Mouse (Mus musculus) forebrain, embryonic 14.5 days (tissue): ENCODE data around the gene Fam214b. TPM values are rescaled to one million over a fixed set of nuclear protein-coding genes. Genes with fewer than 3 reads are reported as not detected.
"Not testable (repeated sequence)": the region's sequence is repeated elsewhere in the genome, so short reads cannot be mapped to it uniquely, and the experiment has no call there.

Experiments
- ATAC-seq: fragments of 200-750 bp; cut with Nextera tagmentation; 2 replicates; pipeline ENCODE4 v1.8.0; 2017; ENCODE audit warnings: mild to moderate bottlenecking, moderate library complexity
- DNase-seq: peaks from one replicate; pipeline ENCODE4 v3.0.0-alpha.2; 2015; ENCODE audit warnings: low spot score
- H3K27ac ChIP-seq: fragments of 300-500 bp; sonication (generic); 2 replicates; pipeline ENCODE4 v1.5.1; 2014; ENCODE audit warnings: low read depth, mild to moderate bottlenecking, control low read depth, low read length, moderate library complexity
- H3K27me3 ChIP-seq: fragments of 300-500 bp; sonication (generic); replicated peaks from 2 replicates; pipeline ENCODE4 v1.6.1; 2014; ENCODE audit warnings: low read length, control low read depth, mixed read lengths; ENCODE audit not compliant: control insufficient read depth, insufficient read depth
- H3K36me3 ChIP-seq: fragments of 300-500 bp; sonication (generic); 2 replicates; pipeline ENCODE4 v1.6.1; 2014; ENCODE audit warnings: low read length, control low read depth; ENCODE audit not compliant: control insufficient read depth, insufficient read depth
- H3K4me1 ChIP-seq: fragments of 300-500 bp; sonication (generic); 2 replicates; pipeline ENCODE4 v1.6.1; 2014; ENCODE audit warnings: antibody characterized with exemption, low read length, control low read depth; ENCODE audit not compliant: control insufficient read depth, insufficient read depth
- H3K4me2 ChIP-seq: fragments of 300-500 bp; sonication (generic); 2 replicates; pipeline ENCODE4 v1.6.1; 2014; ENCODE audit warnings: mild to moderate bottlenecking, control low read depth, low read length
- H3K4me3 ChIP-seq: fragments of 300-500 bp; sonication (generic); 2 replicates; pipeline ENCODE4 v1.5.1; 2014; ENCODE audit warnings: low read depth, low read length, control low read depth
- H3K9ac ChIP-seq: fragments of 300-500 bp; sonication (generic); 2 replicates; pipeline ENCODE4 v1.6.1; 2014; ENCODE audit warnings: mild to moderate bottlenecking, low read length, control low read depth, moderate library complexity
- H3K9me3 ChIP-seq: fragments of 300-500 bp; sonication (generic); replicated peaks from 2 replicates; pipeline ENCODE4 v1.6.1; 2016; ENCODE audit warnings: low read length, control low read depth, mixed read lengths; ENCODE audit not compliant: control insufficient read depth
- WGBS: fragments of 180-500 bp; shearing (Covaris S2); extraction: QIAGEN DNeasy Blood & Tissue Kit; methylation state at CpG from one replicate; pipeline ENCODE4 v1.1.7; 2014; 5-methylcytosine and 5-hydroxymethylcytosine counted together
- polyA plus RNA-seq: library from polyadenylated mRNA; unstranded; fragments of >200 nt; fragmentation: Nextera tagmentation; extraction: Ambion mirVana; gene quantifications from 2 replicates; pipeline ENCODE4 v1.2.1, GENCODE M21; 2014

The Fam214b gene
- polyA plus RNA-seq, 1 experiment from 2014 or later = 19.3 TPM

- Histone ChIP-seq H3K27me3 (no peaks in the 10 kb centered on the region), H3K4me2 (no peak overlapping the region), H3K27ac (no peak overlapping the region), H3K9me3 (no peaks in the 10 kb centered on the region), H3K4me3 (no peak overlapping the region), H3K36me3 (0 out of 2 replicates have a peak, but pooled peaks cover 4% of the 10 kb centered on the region), H3K4me1 (0 out of 2 replicates have a peak, but pooled peaks cover 6% of the 10 kb centered on the region), H3K9ac (no peak overlapping the region)
- ATAC-seq (no peak), DNase-seq (peak; percentile 31)
- 53% methylated on average over 2 of the region's 2 CpGs for WGBS
Observed at GRCm38 (mm10) chr4:43005765-43006164, 40.3 kb downstream of the Fam214b start.

- H3K4me1 ChIP-seq = 0 out of 2 replicates have a peak, but pooled peaks cover 6% of the 10 kb centered on the region
- DNase-seq (no peak), ATAC-seq (no peak)
- H3K4me2 ChIP-seq = no peak overlapping the region
- H3K27ac ChIP-seq = no peak overlapping the region
- H3K27me3 ChIP-seq = no peaks in the 10 kb centered on the region
- 92% methylated on average over 3 of the region's 3 CpGs for WGBS
- 0 out of 2 replicates have a peak, but pooled peaks cover 4% of the 10 kb centered on the region for H3K36me3 ChIP-seq
- H3K9me3 ChIP-seq = no peaks in the 10 kb centered on the region
- no peak overlapping the region for H3K4me3 ChIP-seq
- no peak overlapping the region for H3K9ac ChIP-seq
Observed at GRCm38 (mm10) chr4:43004951-43005350, 41.1 kb downstream of the Fam214b start.

GRCm38 (mm10) chr4:43002756-43003439 is 43.1 kb downstream of the Fam214b start:
- H3K4me1 ChIP-seq = peaks cover 12% of the 10 kb centered on the region
- no peaks in the 10 kb centered on the region for H3K27me3 ChIP-seq
- no peaks in the 10 kb centered on the region for H3K9me3 ChIP-seq
- WGBS = 72% methylated on average over 12 of the region's 12 CpGs
- H3K4me3 ChIP-seq = no peak overlapping the region
- no peak overlapping the region for H3K9ac ChIP-seq
- no peak for ATAC-seq
- H3K27ac ChIP-seq = no peak overlapping the region
- DNase-seq = no peak
- H3K4me2 ChIP-seq = no peak overlapping the region
- peaks cover 7% of the 10 kb centered on the region; the same call in 1 of the 2 replicates for H3K36me3 ChIP-seq

GRCm38 (mm10) chr4:43001272-43001671 is 44.7 kb downstream of the Fam214b start:
- ATAC-seq = no peak
- WGBS = 95% methylated on average over 2 of the region's 2 CpGs
- peak overlapping the region; percentile 38; the same call in 1 of the 2 replicates for H3K4me2 ChIP-seq

GRCm38 (mm10) chr4:43000141-43000986 is 45.7 kb downstream of the Fam214b start, which contains the start of gene Vcp:
Gene Vcp, minus strand, starts transcription at chr4:43000507.
- not testable (repeated sequence) for H3K27me3 ChIP-seq, H3K9me3 ChIP-seq
- Histone ChIP-seq H3K4me3 (peak within 1 kb of the TSS; percentile 96), H3K36me3 (peaks cover 21% of the 10 kb centered on the region), H3K4me1 (peaks cover 16% of the 10 kb centered on the region), H3K4me2 (peak within 1 kb of the TSS; percentile 94), H3K9ac (peak within 1 kb of the TSS; percentile 95), H3K27ac (peak within 1 kb of the TSS; percentile 99)
- under 1% methylated on average over 49 of the region's 56 CpGs for WGBS
- ATAC-seq (peak; percentile 99), DNase-seq (peak; percentile 100)

More at GRCm38 (mm10) chr4:43001272-43001671, 44.7 kb downstream of the Fam214b start:
- H3K27me3 ChIP-seq = no peaks in the 10 kb centered on the region
- H3K4me3 ChIP-seq = no peak overlapping the region
- peaks cover 13% of the 10 kb centered on the region; the same call in 1 of the 2 replicates for H3K36me3 ChIP-seq
- DNase-seq = no peak
- H3K4me1 ChIP-seq = peaks cover 16% of the 10 kb centered on the region
- H3K27ac ChIP-seq = peak overlapping the region; percentile 99
- no peaks in the 10 kb centered on the region for H3K9me3 ChIP-seq
- H3K9ac ChIP-seq = no peak overlapping the region

- Histone ChIP-seq H3K36me3 (peaks cover 24% of the 10 kb centered on the region), H3K27me3 (no peaks in the 10 kb centered on the region), H3K4me1 (peaks cover 16% of the 10 kb centered on the region), H3K9ac (peak overlapping the region; percentile 95), H3K4me2 (peak overlapping the region; percentile 94), H3K27ac (peak overlapping the region; percentile 99), H3K4me3 (peak overlapping the region; percentile 96), H3K9me3 (no peaks in the 10 kb centered on the region)
- WGBS = under 1% methylated on average over 49 of the region's 51 CpGs
- ATAC-seq (peak; percentile 70), DNase-seq (peak; percentile 69)
Observed at GRCm38 (mm10) chr4:42999451-43000140, 46.4 kb downstream of the Fam214b start.

GRCm38 (mm10) chr4:42998022-42998421 is 48.0 kb downstream of the Fam214b start:
- DNase-seq (no peak), ATAC-seq (no peak)
- Histone ChIP-seq H3K36me3 (peaks cover 40% of the 10 kb centered on the region), H3K4me3 (peak overlapping the region; percentile 96), H3K27me3 (no peaks in the 10 kb centered on the region), H3K4me1 (peaks cover 16% of the 10 kb centered on the region), H3K27ac (no peak overlapping the region), H3K4me2 (peak overlapping the region; percentile 94), H3K9me3 (no peaks in the 10 kb centered on the region), H3K9ac (peak overlapping the region; percentile 95; the same call in 1 of the 2 replicates)
- WGBS = 73% methylated on average over 2 of the region's 2 CpGs

- ATAC-seq (no peak), DNase-seq (no peak)
- peaks cover 97% of the 10 kb centered on the region for H3K36me3 ChIP-seq
- H3K4me3 ChIP-seq = no peak overlapping the region
- no peak overlapping the region for H3K4me2 ChIP-seq
- H3K4me1 ChIP-seq = no peaks in the 10 kb centered on the region
- no peak overlapping the region for H3K27ac ChIP-seq
- H3K9ac ChIP-seq = no peak overlapping the region
- no peaks in the 10 kb centered on the region for H3K27me3 ChIP-seq
- no peaks in the 10 kb centered on the region for H3K9me3 ChIP-seq
- 83% methylated on average over 1 of the region's 1 CpGs for WGBS
Observed at GRCm38 (mm10) chr4:42988296-42988695, 57.7 kb downstream of the Fam214b start.
